Mouse (Mus musculus) adrenal gland, postnatal 36 days (tissue): Measurements from ENCODE around the gene Lmbr1l. TPM values are rescaled to one million over a fixed set of nuclear protein-coding genes. Genes with fewer than 3 reads are reported as not detected.

ENCODE experiments used
- DNase-seq, 2 experiments: peaks; one replicate each; pipeline ENCODE4 v3.0.0; 2021; ENCODE audit warnings: mixed read lengths in 1 of 2
- total RNA-seq, 2 experiments: library from RNA; stranded (reverse); gene quantifications; 2 replicates each; pipeline ENCODE4 v1.2.3; 2021

Gene Lmbr1l
- total RNA-seq, 2 experiments from 2014 or later: 14.0 to 15.5 TPM

- DNase-seq: peak; percentile 79 to 82
Observed at GRCm38 (mm10) chr15:98895635-98896589, 22.1 kb downstream of the Lmbr1l start.

- DNase-seq: peak; percentile 36 to 42
Observed at GRCm38 (mm10) chr15:98894746-98895634, 23.0 kb downstream of the Lmbr1l start.

- peak; percentile 58 to 72 for DNase-seq
Observed at GRCm38 (mm10) chr15:98893940-98894745, 23.9 kb downstream of the Lmbr1l start, which contains the start of gene Rhebl1. Gene Rhebl1 (minus strand): TSS chr15:98894540.

- no peak for DNase-seq
Observed at GRCm38 (mm10) chr15:98893036-98893435, 25.0 kb downstream of the Lmbr1l start.

GRCm38 (mm10) chr15:98891907-98892606 is 26.0 kb downstream of the Lmbr1l start:
- DNase-seq: peak; percentile 68 to 78

GRCm38 (mm10) chr15:98891198-98891742 is 26.8 kb downstream of the Lmbr1l start:
- no peak for DNase-seq

GRCm38 (mm10) chr15:98887526-98887925 is 30.5 kb downstream of the Lmbr1l start:
- DNase-seq: no peak

GRCm38 (mm10) chr15:98886667-98887387 is 31.2 kb downstream of the Lmbr1l start:
- no peak for DNase-seq

- DNase-seq: no peak
Observed at GRCm38 (mm10) chr15:98884106-98884505, 33.9 kb downstream of the Lmbr1l start.

- DNase-seq: peak; percentile 34 to 53
Observed at GRCm38 (mm10) chr15:98883661-98884060, 34.4 kb downstream of the Lmbr1l start.

GRCm38 (mm10) chr15:98881656-98882008 is 36.4 kb downstream of the Lmbr1l start:
- no peak for DNase-seq

GRCm38 (mm10) chr15:98880978-98881655 is 36.9 kb downstream of the Lmbr1l start:
- peak; percentile 93 to 95 for DNase-seq

GRCm38 (mm10) chr15:98877331-98877730 is 40.7 kb downstream of the Lmbr1l start:
- DNase-seq: peak; percentile 55 to 77

GRCm38 (mm10) chr15:98871916-98872888 is 45.8 kb downstream of the Lmbr1l start:
- peak; percentile 92 to 94 for DNase-seq

GRCm38 (mm10) chr15:98871070-98871915 is 46.7 kb downstream of the Lmbr1l start, which contains the start of gene Kmt2d:
Gene Kmt2d (minus strand): TSS chr15:98871204.
- peak in 1 of 2 experiments; percentile 59 for DNase-seq

- DNase-seq: peak; percentile 41 to 61
Observed at GRCm38 (mm10) chr15:98870179-98871069, 47.6 kb downstream of the Lmbr1l start.
